ENCODE assay signal across 10 mouse cellular contexts in genomic region chr13:81945741-81946140, GRCm38 (mm10).
DNase-seq lines count a peak whose midpoint lies in the region; ATAC-seq lines count a peak whose summit lies in the region.
"Had no signal": no experiment of that assay in that cellular context is flagged by ENCODE, and none has a peak within 500 bp of the region (broad histone marks: within the 10 kb centered on the region; RNA-seq: fewer than 3 reads in every experiment).

No protein-coding gene starts in this region.

- peak overlapping the region; percentile 69 for H3K4me2 ChIP-seq in heart, embryonic 13.5 days
- H3K4me2 ChIP-seq in hindbrain, embryonic 12.5 days (replicated peaks) = peak overlapping the region; percentile 49
- peak overlapping the region; percentile 58 for H3K4me2 ChIP-seq in midbrain, embryonic 15.5 days

- peak overlapping the region; percentile 75 for H3K9ac ChIP-seq in heart, embryonic 13.5 days
- H3K9ac ChIP-seq in hindbrain, embryonic 12.5 days = no peak overlapping the region
- peak overlapping the region; percentile 37 for H3K9ac ChIP-seq in midbrain, embryonic 15.5 days

- H3K27me3 ChIP-seq in heart, embryonic 13.5 days (replicated peaks) = no peaks in the 10 kb centered on the region
- H3K27me3 ChIP-seq in hindbrain, embryonic 12.5 days = no peaks in the 10 kb centered on the region
- no peaks in the 10 kb centered on the region for H3K27me3 ChIP-seq in midbrain, embryonic 15.5 days (replicated peaks)

- H3K4me1 ChIP-seq in heart, embryonic 13.5 days = peaks cover 6% of the 10 kb centered on the region; the same call in 1 of the 2 replicates
- peaks cover 7% of the 10 kb centered on the region for H3K4me1 ChIP-seq in hindbrain, embryonic 12.5 days
- H3K4me1 ChIP-seq in midbrain, embryonic 15.5 days = peaks cover 12% of the 10 kb centered on the region

- H3K9me3 ChIP-seq in heart, embryonic 13.5 days = no peaks in the 10 kb centered on the region
- H3K9me3 ChIP-seq in hindbrain, embryonic 12.5 days (replicated peaks) = no peaks in the 10 kb centered on the region
- H3K9me3 ChIP-seq in midbrain, embryonic 15.5 days = no peaks in the 10 kb centered on the region

- 13% methylated on average over 9 of the region's 9 CpGs for WGBS in heart, embryonic 13.5 days
- WGBS in hindbrain, embryonic 12.5 days = 6% methylated on average over 9 of the region's 9 CpGs
- 6% methylated on average over 9 of the region's 9 CpGs for WGBS in midbrain, embryonic 15.5 days

- H3K27ac ChIP-seq in heart, embryonic 13.5 days (replicated peaks) = no peak overlapping the region
- no peak overlapping the region for H3K27ac ChIP-seq in hindbrain, embryonic 12.5 days
- H3K27ac ChIP-seq in midbrain, embryonic 15.5 days = peak overlapping the region; percentile 45; the same call in 1 of the 2 replicates

- DNase-seq in heart, adult 18-20 months = no peak
- DNase-seq in embryo, embryonic 10 days (ENCODE audit: low spot score) = peak; percentile 67
- DNase-seq in spleen, postnatal 4 days (ENCODE audit: low spot score in 2 of 2) = no peak
- DNase-seq in gastrocnemius, postnatal 4 days (ENCODE audit: low spot score in 2 of 2) = no peak
- DNase-seq in B cell, adult 2 months = no peak
- DNase-seq: adrenal gland, postnatal 25 days had no signal

- peak overlapping the region; percentile 45 for H3K4me3 ChIP-seq in heart, embryonic 13.5 days
- peak overlapping the region; percentile 16 for H3K4me3 ChIP-seq in hindbrain, embryonic 12.5 days
- peak overlapping the region; percentile 30 for H3K4me3 ChIP-seq in midbrain, embryonic 15.5 days

- no peak for ATAC-seq in heart, embryonic 13.5 days (ENCODE audit: extremely low read depth, insufficient number of reproducible peaks, low FRiP score, low TSS enrichment)
- ATAC-seq in hindbrain, embryonic 12.5 days (ENCODE audit: low FRiP score) = no peak
- no peak for ATAC-seq in midbrain, embryonic 15.5 days (replicated peaks)
- ATAC-seq: CD4-positive, CD25-positive, alpha-beta regulatory T cell, adult 4 months had no signal

- H3K36me3 ChIP-seq in heart, embryonic 13.5 days = no peaks in the 10 kb centered on the region
- no peaks in the 10 kb centered on the region for H3K36me3 ChIP-seq in hindbrain, embryonic 12.5 days
- H3K36me3 ChIP-seq in midbrain, embryonic 15.5 days (replicated peaks) = no peaks in the 10 kb centered on the region
